Mouse (Mus musculus) spleen, adult 2 months (tissue): Measurements from ENCODE around the gene Kcnc1. TPM values are rescaled to one million over a fixed set of nuclear protein-coding genes. Genes with fewer than 3 reads are reported as not detected.

Experiments
- DNase-seq, 2 experiments: peaks; one replicate each; pipeline versions ENCODE4 v3.0.0 to v3.0.0-alpha.2; 2012 to 2021; ENCODE audit warnings: low spot score in 2 of 2, low read depth in 1 of 2
- H3K27ac ChIP-seq: fragments of 200-500 bp; 2 replicates; pipeline ENCODE4 v1.5.1; 2012; ENCODE audit warnings: low read length, inconsistent platforms; ENCODE audit not compliant: insufficient read depth
- H3K27me3 ChIP-seq: fragments of 200-500 bp; 2 replicates; pipeline ENCODE4 v1.6.1; 2012; ENCODE audit warnings: mild to moderate bottlenecking, moderate library complexity, low read length, inconsistent platforms; ENCODE audit not compliant: control insufficient read depth, insufficient read depth
- H3K36me3 ChIP-seq: fragments of 200-500 bp; 2 replicates; pipeline ENCODE4 v1.6.1; 2012; ENCODE audit warnings: mild to moderate bottlenecking, low read length, inconsistent platforms; ENCODE audit not compliant: control insufficient read depth, insufficient read depth
- H3K4me1 ChIP-seq: fragments of 200-500 bp; 2 replicates; pipeline ENCODE4 v1.6.1; 2011; ENCODE audit warnings: inconsistent platforms; ENCODE audit not compliant: control insufficient read depth, insufficient read depth, insufficient read length
- H3K4me3 ChIP-seq: fragments of 200-500 bp; 2 replicates; pipeline ENCODE4 v1.5.1; 2011; ENCODE audit warnings: mild to moderate bottlenecking, inconsistent platforms; ENCODE audit not compliant: insufficient read depth, insufficient read length; ENCODE audit errors: extremely low read depth
- CTCF ChIP-seq: fragments of 200-500 bp; IDR thresholded peaks from 2 replicates; pipeline ENCODE4 v1.5.1; 2011; ENCODE audit warnings: mild to moderate bottlenecking, inconsistent platforms; ENCODE audit not compliant: insufficient read depth, insufficient read length, insufficient replicate concordance; ENCODE audit errors: extremely low read depth
- POLR2A ChIP-seq: fragments of 200-500 bp; IDR thresholded peaks from 2 replicates; pipeline ENCODE4 v1.6.1; 2011; ENCODE audit warnings: low read depth, low read length, inconsistent platforms
- WGBS: fragments of 180-500 bp; shearing (Covaris S2); methylation state at CpG from one replicate; pipeline ENCODE4 v1.1.7; 2018; 5-methylcytosine and 5-hydroxymethylcytosine counted together
- polyA plus RNA-seq: library from polyadenylated mRNA; depleted of rRNA; stranded (reverse); fragments of >200 nt; gene quantifications from 2 replicates; pipeline ENCODE4 v1.2.3, GENCODE M21; 2012

Gene Kcnc1
- polyA plus RNA-seq, 1 experiment, result 1.2 TPM

GRCm38 (mm10) chr7:46378983-46379382 lies 17.3 kb upstream of the Kcnc1 start:
- peak in 1 of 2 experiments; percentile 58 for DNase-seq
- peaks cover 20% of the 10 kb centered on the region for H3K27me3 ChIP-seq
- 8% methylated on average over 16 of the region's 16 CpGs for WGBS
- H3K36me3 ChIP-seq, result no peaks in the 10 kb centered on the region
- peak; percentile 60; the same call in 1 of the 2 replicates for TF ChIP-seq CTCF
- TF ChIP-seq POLR2A, result no peak
- no peak overlapping the region for H3K27ac ChIP-seq
- no peak overlapping the region for H3K4me3 ChIP-seq
- peaks cover 11% of the 10 kb centered on the region for H3K4me1 ChIP-seq

DNA sequence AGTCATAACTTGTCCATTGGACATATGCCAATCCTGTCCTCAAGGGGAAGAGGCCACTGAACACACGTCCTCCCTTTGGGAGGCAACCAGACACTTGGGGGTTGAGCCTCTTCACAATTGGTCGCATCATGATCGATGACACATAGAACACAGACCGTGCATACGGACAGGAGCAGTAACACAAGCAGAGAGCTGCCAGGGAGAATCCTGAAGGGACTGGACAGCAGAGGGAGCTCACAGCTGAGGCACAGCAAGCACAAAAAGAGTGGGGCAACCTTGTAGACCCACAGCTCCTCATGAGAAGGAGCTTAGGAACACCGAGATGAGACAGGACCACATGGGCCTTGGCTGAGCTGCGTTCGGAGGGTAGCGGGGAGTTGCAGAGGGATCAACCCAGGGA lies 15.7 kb upstream of the Kcnc1 start:
- Histone ChIP-seq H3K4me3 (no peak overlapping the region), H3K36me3 (no peaks in the 10 kb centered on the region), H3K27ac (no peak overlapping the region), H3K4me1 (peaks cover 11% of the 10 kb centered on the region), H3K27me3 (peaks cover 20% of the 10 kb centered on the region)
- 61% methylated on average over 9 of the region's 9 CpGs for WGBS
- TF ChIP-seq POLR2A, result no peak
- TF ChIP-seq CTCF, result 0 out of 2 replicates have a peak, but pooled peaks have one; percentile 10
- DNase-seq, result no peak

- no peaks in the 10 kb centered on the region for H3K36me3 ChIP-seq
- DNase-seq, result no peak
- no peak overlapping the region for H3K4me3 ChIP-seq
- H3K4me1 ChIP-seq, result peaks cover 23% of the 10 kb centered on the region; the same call in 1 of the 2 replicates
- TF ChIP-seq POLR2A (no peak), CTCF (no peak)
- no peak overlapping the region for H3K27ac ChIP-seq
- no peaks in the 10 kb centered on the region for H3K27me3 ChIP-seq
- WGBS, result 92% methylated on average over 3 of the region's 3 CpGs
Measured at GRCm38 (mm10) chr7:46387430-46387829, 8.9 kb upstream of the Kcnc1 start.

GRCm38 (mm10) chr7:46389456-46390085 lies 6.7 kb upstream of the Kcnc1 start:
- H3K36me3 ChIP-seq, result no peaks in the 10 kb centered on the region
- peak; percentile 57 to 81 for DNase-seq
- 22% methylated on average over 10 of the region's 10 CpGs for WGBS
- peaks cover 30% of the 10 kb centered on the region; the same call in 1 of the 2 replicates for H3K4me1 ChIP-seq
- H3K27ac ChIP-seq, result peak overlapping the region; percentile 95
- H3K4me3 ChIP-seq, result no peak overlapping the region
- no peaks in the 10 kb centered on the region for H3K27me3 ChIP-seq
- TF ChIP-seq CTCF (no peak), POLR2A (no peak)

DNA sequence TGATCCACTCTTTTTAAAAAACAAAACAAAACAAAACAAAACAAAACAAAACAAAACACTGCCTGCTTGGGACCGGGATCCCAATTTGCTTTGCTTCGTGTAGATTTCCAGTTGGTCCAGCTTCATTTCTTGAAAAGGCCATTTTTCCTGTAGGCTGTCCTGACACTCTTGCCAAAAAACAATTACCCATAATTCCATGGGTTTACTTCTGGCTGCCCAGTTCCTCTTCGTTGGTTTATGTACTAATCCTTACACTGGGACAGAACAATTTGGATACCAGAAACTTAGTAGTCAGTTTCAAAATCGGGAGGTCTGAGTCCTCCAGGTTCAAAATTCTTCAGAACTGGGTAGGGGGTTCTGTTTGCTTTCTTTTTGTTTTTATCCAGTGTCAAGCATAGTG lies 6.1 kb upstream of the Kcnc1 start:
- no peaks in the 10 kb centered on the region for H3K27me3 ChIP-seq
- no peak for DNase-seq
- TF ChIP-seq CTCF, result no peak
- TF ChIP-seq POLR2A, result no peak
- H3K4me1 ChIP-seq, result peaks cover 30% of the 10 kb centered on the region; the same call in 1 of the 2 replicates
- H3K4me3 ChIP-seq, result no peak overlapping the region
- 37% methylated on average over 4 of the region's 4 CpGs for WGBS
- H3K27ac ChIP-seq, result peak overlapping the region; percentile 16; the same call in 1 of the 2 replicates
- no peaks in the 10 kb centered on the region for H3K36me3 ChIP-seq

- WGBS, result 5% methylated on average over 5 of the region's 5 CpGs
- H3K4me3 ChIP-seq, result no peak overlapping the region
- peaks cover 10% of the 10 kb centered on the region for H3K27me3 ChIP-seq
- TF ChIP-seq POLR2A, result no peak
- TF ChIP-seq CTCF, result no peak
- no peaks in the 10 kb centered on the region for H3K36me3 ChIP-seq
- DNase-seq, result peak; percentile 34 to 53
- H3K27ac ChIP-seq, result peak overlapping the region; percentile 93
- H3K4me1 ChIP-seq, result peaks cover 30% of the 10 kb centered on the region
Measured at GRCm38 (mm10) chr7:46391701-46392100, 4.6 kb upstream of the Kcnc1 start.

GRCm38 (mm10) chr7:46393116-46393515 lies 3.2 kb upstream of the Kcnc1 start:
- H3K27ac ChIP-seq, result 0 out of 2 replicates have a peak overlapping the region, but pooled peaks have one; percentile 22
- H3K36me3 ChIP-seq, result no peaks in the 10 kb centered on the region
- TF ChIP-seq POLR2A (no peak), CTCF (peak; percentile 86)
- H3K27me3 ChIP-seq, result peaks cover 21% of the 10 kb centered on the region
- WGBS, result 0% methylated on average over 2 of the region's 2 CpGs
- peaks cover 38% of the 10 kb centered on the region for H3K4me1 ChIP-seq
- peak; percentile 52 to 80 for DNase-seq
- no peak overlapping the region for H3K4me3 ChIP-seq
